Mouse (Mus musculus) E14TG2a.4 (cell line): ENCODE data around the gene Olfr527.

Experiments used
- CTCF ChIP-seq: conservative IDR thresholded peaks from 2 replicates; pipeline ENCODE4 v1.5.1; 2014; ENCODE audit warnings: low read length
- POU5F1 ChIP-seq: IDR thresholded peaks from 2 replicates; pipeline ENCODE4 v1.6.1; 2014; ENCODE audit warnings: low read length, borderline replicate concordance

GRCm38 (mm10) chr7:140329766-140330304 is 4.0 kb upstream of the Olfr527 start:
- no peak for TF ChIP-seq CTCF
- TF ChIP-seq POU5F1, result no peak
